ENCODE assay signal across 9 mouse cellular contexts in the genomic region with DNA sequence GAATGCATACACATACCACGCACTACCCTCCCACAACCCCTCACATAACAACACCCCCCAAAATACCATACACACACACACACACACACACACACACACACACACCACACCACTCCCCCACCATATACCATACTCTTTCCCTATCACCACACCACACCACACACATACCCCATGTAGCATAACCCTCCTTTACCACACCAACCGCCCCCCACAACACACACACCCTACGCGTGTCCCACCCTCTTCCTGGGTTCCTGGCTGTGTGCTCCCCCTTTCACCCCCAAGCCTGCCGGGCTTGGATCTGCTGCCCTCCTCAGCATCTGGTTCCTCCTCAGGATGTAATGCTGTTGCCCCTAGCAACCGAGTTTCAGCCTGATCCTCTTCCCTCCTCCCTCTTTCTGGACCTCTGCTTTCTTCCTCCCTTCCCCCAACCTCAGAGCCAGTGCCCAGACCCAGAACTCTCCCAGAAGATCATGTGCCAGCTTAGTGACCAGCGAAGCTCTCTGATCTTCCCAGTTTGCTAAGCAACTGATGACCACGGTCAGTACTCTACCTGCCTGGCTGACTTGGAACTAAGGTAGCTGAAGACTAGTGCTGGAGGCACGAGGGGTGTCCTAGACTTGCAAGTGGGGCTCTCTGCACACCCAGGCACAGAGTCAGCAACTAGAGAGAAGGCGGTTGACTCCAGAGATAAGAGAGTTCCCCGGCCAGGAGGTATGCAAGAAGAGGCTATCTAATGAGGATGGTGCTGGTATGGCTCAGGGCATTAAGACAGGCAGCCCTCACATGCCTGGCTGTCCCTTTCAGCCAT.
A peak's percentile ranks its signal among the peaks of the same experiment; 100 is the strongest.
DNase-seq lines count a peak whose midpoint lies in the region; ATAC-seq and TF ChIP-seq lines count a peak whose summit lies in the region.
"Had no signal": no experiment of that assay in that cellular context is flagged by ENCODE, and none has a peak within 500 bp of the region (broad histone marks: within the 10 kb centered on the region; RNA-seq: fewer than 3 reads in every experiment).

No protein-coding gene starts in this region.

- no peaks in the 10 kb centered on the region for H3K9me3 ChIP-seq in E14TG2a.4 (ENCODE audit: low read length)
- H3K9me3 ChIP-seq in forebrain, embryonic 10.5 days: no peaks in the 10 kb centered on the region
- H3K9me3 ChIP-seq in limb, embryonic 12.5 days: no peaks in the 10 kb centered on the region

- TF ChIP-seq EP300 in heart, adult 2 months (IDR thresholded peaks at IDR 0.05; ENCODE audit: insufficient read depth, low read depth, low read length): no peak

- no peak for TF ChIP-seq CTCF in heart, adult 2 months (IDR thresholded peaks at IDR 0.05)
- TF ChIP-seq CTCF in E14TG2a.4 (conservative IDR thresholded peaks at IDR 0.05; ENCODE audit: low read length): no peak

- intact Hi-C loops in heart, adult 2 months (cut with DNase I): loop anchor here (2.0 kb wide), 2 partner anchors 45 to 135 kb away; no protein-coding TSS in a partner anchor

- no peak for TF ChIP-seq POLR2A in heart, adult 2 months (IDR thresholded peaks at IDR 0.05; ENCODE audit: insufficient read depth, low read depth, low read length)

- peaks cover 21% of the 10 kb centered on the region for H3K4me1 ChIP-seq in heart, adult 2 months (ENCODE audit: control insufficient read depth, insufficient read depth, low read length)
- peaks cover 78% of the 10 kb centered on the region for H3K4me1 ChIP-seq in E14TG2a.4 (replicated peaks; ENCODE audit: low read depth, low read length)
- H3K4me1 ChIP-seq in forebrain, embryonic 10.5 days: peaks cover 46% of the 10 kb centered on the region
- peaks cover 35% of the 10 kb centered on the region for H3K4me1 ChIP-seq in limb, embryonic 12.5 days (replicated peaks)

- ATAC-seq in limb, embryonic 12.5 days (ENCODE audit: insufficient number of reproducible peaks, insufficient read depth, low FRiP score, low TSS enrichment, low read depth): no peak

- H3K4me2 ChIP-seq in limb, embryonic 12.5 days: no peak overlapping the region

- no peaks in the 10 kb centered on the region for H3K36me3 ChIP-seq in heart, adult 2 months (ENCODE audit: control insufficient read depth, insufficient read depth, low read length)
- no peaks in the 10 kb centered on the region for H3K36me3 ChIP-seq in E14TG2a.4 (ENCODE audit: insufficient read depth, low read length)
- H3K36me3 ChIP-seq in forebrain, embryonic 10.5 days (replicated peaks): no peaks in the 10 kb centered on the region
- no peaks in the 10 kb centered on the region for H3K36me3 ChIP-seq in limb, embryonic 12.5 days

- H3K79me2 ChIP-seq in heart, adult 2 months (replicated peaks; ENCODE audit: control insufficient read depth, insufficient read depth, low read length): no peaks in the 10 kb centered on the region

- H3K27me3 ChIP-seq in heart, adult 2 months (ENCODE audit: control insufficient read depth, insufficient read depth, low read length): no peaks in the 10 kb centered on the region
- H3K27me3 ChIP-seq in E14TG2a.4 (ENCODE audit: insufficient read depth, low read length): no peaks in the 10 kb centered on the region
- peaks cover 65% of the 10 kb centered on the region for H3K27me3 ChIP-seq in forebrain, embryonic 10.5 days (ENCODE audit: poor library complexity, severe bottlenecking)
- peaks cover 24% of the 10 kb centered on the region; the same call in 1 of the 2 replicates for H3K27me3 ChIP-seq in limb, embryonic 12.5 days

- no peak overlapping the region for H3K4me3 ChIP-seq in heart, adult 2 months
- peak overlapping the region; percentile 18; the same call in 1 of the 2 replicates for H3K4me3 ChIP-seq in E14TG2a.4 (replicated peaks; ENCODE audit: low read length)
- H3K4me3 ChIP-seq in forebrain, embryonic 10.5 days: no peak overlapping the region
- no peak overlapping the region for H3K4me3 ChIP-seq in limb, embryonic 12.5 days (replicated peaks)

- H3K9ac ChIP-seq in heart, adult 2 months (ENCODE audit: low read depth, low read length): no peak overlapping the region
- 0 out of 2 replicates have a peak overlapping the region, but pooled peaks have one; percentile 12 for H3K9ac ChIP-seq in limb, embryonic 12.5 days (replicated peaks)
- H3K9ac ChIP-seq: liver, embryonic 14.5 days had no signal

- 66% methylated on average over 11 of the region's 11 CpGs for WGBS in heart, adult 2 months
- 65% methylated on average over 11 of the region's 11 CpGs for WGBS in forebrain, embryonic 10.5 days
- WGBS in limb, embryonic 12.5 days: 59% methylated on average over 11 of the region's 11 CpGs

- H3K27ac ChIP-seq in heart, adult 2 months: peak overlapping the region; percentile 76
- H3K27ac ChIP-seq in forebrain, embryonic 10.5 days: 0 out of 2 replicates have a peak overlapping the region, but pooled peaks have one; percentile 3
- no peak overlapping the region for H3K27ac ChIP-seq in limb, embryonic 12.5 days
- H3K27ac ChIP-seq: liver, embryonic 14.5 days had no signal

- DNase-seq in heart, adult 2 months: peak in 1 of 2 experiments; percentile 31
- no peak for DNase-seq in heart, adult 18-20 months
- no peak for DNase-seq in forebrain, embryonic 10.5 days (ENCODE audit: extremely low spot score, low spot score)
- no peak for DNase-seq in spleen, adult 12 weeks (ENCODE audit: low spot score)
- no peak for DNase-seq in layer of hippocampus, postnatal 14 days (ENCODE audit: low spot score in 2 of 2)
- no peak for DNase-seq in cerebellum, adult 11-12 months
